Mouse (Mus musculus): ENCODE measurements at regions not wholly inside any gene's neighbourhood (a gene's known extent, or its start where the extent isn't known, plus 50 kb on each side); places are given as distances from the start of the nearest gene placed in this dataset.

DNA sequence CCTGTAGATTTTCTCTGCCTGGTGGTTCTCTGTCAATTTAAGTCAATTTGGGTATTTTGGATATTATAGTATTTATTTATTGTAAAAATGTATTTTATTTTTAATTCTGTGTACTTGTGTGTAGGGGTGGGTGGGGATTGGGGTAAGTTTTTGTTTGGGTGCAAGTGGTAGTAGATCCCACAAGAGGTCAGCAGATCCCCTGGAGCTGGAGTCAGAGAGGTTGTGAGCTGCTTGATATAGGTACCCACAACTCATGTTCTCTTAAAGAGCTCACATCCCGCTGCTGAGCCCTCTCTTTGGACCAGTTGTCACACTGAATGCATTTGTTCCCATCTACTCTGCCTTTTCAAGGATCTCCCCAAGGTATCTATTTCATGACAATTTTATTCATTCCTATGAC lies 239.6 kb upstream of the 1700056E22Rik start:
- no peak for TF ChIP-seq CTCF (IDR thresholded peaks at IDR 0.05; ENCODE audit: low read depth, low read length)
- no peak for TF ChIP-seq EP300 (IDR thresholded peaks at IDR 0.05; ENCODE audit: insufficient read depth, low read depth, low read length)
- no peak for TF ChIP-seq POLR2A (IDR thresholded peaks at IDR 0.05; ENCODE audit: insufficient read depth, low read length)

Measured in ES-Bruce4 (cell line).